Mouse (Mus musculus): ENCODE data around the gene Gm21190. TPM values are rescaled to one million over a fixed set of nuclear protein-coding genes. Genes with fewer than 3 reads are reported as not detected.
"Not testable (repeated sequence)": the region's sequence is repeated elsewhere in the genome, so short reads cannot be mapped to it uniquely, and the experiment has no call there.

The Gm21190 gene
- polyA plus RNA-seq, 1 experiment, result not detected

- TF ChIP-seq CTCF (IDR thresholded peaks at IDR 0.05; ENCODE audit: low read depth, low read length) (peak; percentile 74), POLR2A (IDR thresholded peaks at IDR 0.05; ENCODE audit: insufficient read depth, low read length) (no peak)
- Histone ChIP-seq H3K9me3 (replicated peaks; ENCODE audit: control insufficient read depth, insufficient read depth, low read length, poor library complexity, severe bottlenecking) (peaks cover 12% of the 10 kb centered on the region), H3K27me3 (ENCODE audit: control insufficient read depth, insufficient read depth, low read length, poor library complexity, severe bottlenecking) (peaks cover 2% of the 10 kb centered on the region; the same call in 1 of the 2 replicates), H3K36me3 (ENCODE audit: control insufficient read depth, insufficient read depth, low read length, poor library complexity, severe bottlenecking) (no peaks in the 10 kb centered on the region), H3K4me1 (ENCODE audit: control insufficient read depth, insufficient read depth, low read length) (no peaks in the 10 kb centered on the region), H3K4me3 (ENCODE audit: low read depth, low read length) (no peak overlapping the region; the same call in 1 of the 2 replicates), H3K9ac (ENCODE audit: low read depth, poor library complexity, severe bottlenecking) (no peak overlapping the region), H3K27ac (ENCODE audit: insufficient read depth, low read length) (no peak overlapping the region)
Observed at GRCm38 (mm10) chr5:15506575-15507308, 22.3 kb downstream of the Gm21190 start.

- not testable (repeated sequence) for H3K27ac ChIP-seq (ENCODE audit: insufficient read depth, low read length); H3K4me3 ChIP-seq (ENCODE audit: low read depth, low read length); H3K36me3 ChIP-seq (ENCODE audit: control insufficient read depth, insufficient read depth, low read length, poor library complexity, severe bottlenecking); H3K27me3 ChIP-seq (ENCODE audit: control insufficient read depth, insufficient read depth, low read length, poor library complexity, severe bottlenecking); H3K4me1 ChIP-seq (ENCODE audit: control insufficient read depth, insufficient read depth, low read length); H3K9ac ChIP-seq (ENCODE audit: low read depth, poor library complexity, severe bottlenecking)
- TF ChIP-seq CTCF (IDR thresholded peaks at IDR 0.05; ENCODE audit: low read depth, low read length), result peak; percentile 24
- peaks cover 10% of the 10 kb centered on the region; the same call in 1 of the 2 replicates for H3K9me3 ChIP-seq (replicated peaks; ENCODE audit: control insufficient read depth, insufficient read depth, low read length, poor library complexity, severe bottlenecking)
Observed at GRCm38 (mm10) chr5:15498774-15499400, 30.1 kb downstream of the Gm21190 start.

- H3K4me1 ChIP-seq (ENCODE audit: control insufficient read depth, insufficient read depth, low read length); H3K4me3 ChIP-seq (ENCODE audit: low read depth, low read length); H3K36me3 ChIP-seq (ENCODE audit: control insufficient read depth, insufficient read depth, low read length, poor library complexity, severe bottlenecking); H3K9ac ChIP-seq (ENCODE audit: low read depth, poor library complexity, severe bottlenecking); H3K27me3 ChIP-seq (ENCODE audit: control insufficient read depth, insufficient read depth, low read length, poor library complexity, severe bottlenecking); H3K9me3 ChIP-seq (replicated peaks; ENCODE audit: control insufficient read depth, insufficient read depth, low read length, poor library complexity, severe bottlenecking); H3K27ac ChIP-seq (ENCODE audit: insufficient read depth, low read length): not testable (repeated sequence)
Observed at GRCm38 (mm10) chr5:15498350-15498749, 30.7 kb downstream of the Gm21190 start.

GRCm38 (mm10) chr5:15490934-15491333 lies 38.1 kb downstream of the Gm21190 start:
- H3K9ac ChIP-seq (ENCODE audit: low read depth, poor library complexity, severe bottlenecking); H3K9me3 ChIP-seq (replicated peaks; ENCODE audit: control insufficient read depth, insufficient read depth, low read length, poor library complexity, severe bottlenecking); H3K4me1 ChIP-seq (ENCODE audit: control insufficient read depth, insufficient read depth, low read length); H3K4me3 ChIP-seq (ENCODE audit: low read depth, low read length); H3K36me3 ChIP-seq (ENCODE audit: control insufficient read depth, insufficient read depth, low read length, poor library complexity, severe bottlenecking); H3K27ac ChIP-seq (ENCODE audit: insufficient read depth, low read length); H3K27me3 ChIP-seq (ENCODE audit: control insufficient read depth, insufficient read depth, low read length, poor library complexity, severe bottlenecking): not testable (repeated sequence)

GRCm38 (mm10) chr5:15488743-15489142 lies 40.3 kb downstream of the Gm21190 start:
- Histone ChIP-seq H3K4me1 (ENCODE audit: control insufficient read depth, insufficient read depth, low read length) (no peaks in the 10 kb centered on the region), H3K27ac (ENCODE audit: insufficient read depth, low read length) (no peak overlapping the region), H3K4me3 (ENCODE audit: low read depth, low read length) (no peak overlapping the region), H3K9me3 (replicated peaks; ENCODE audit: control insufficient read depth, insufficient read depth, low read length, poor library complexity, severe bottlenecking) (no peaks in the 10 kb centered on the region), H3K9ac (ENCODE audit: low read depth, poor library complexity, severe bottlenecking) (no peak overlapping the region), H3K36me3 (ENCODE audit: control insufficient read depth, insufficient read depth, low read length, poor library complexity, severe bottlenecking) (no peaks in the 10 kb centered on the region), H3K27me3 (ENCODE audit: control insufficient read depth, insufficient read depth, low read length, poor library complexity, severe bottlenecking) (no peaks in the 10 kb centered on the region)
- no peak for TF ChIP-seq POLR2A (IDR thresholded peaks at IDR 0.05; ENCODE audit: insufficient read depth, low read length)
- TF ChIP-seq CTCF (IDR thresholded peaks at IDR 0.05; ENCODE audit: low read depth, low read length), result no peak
- TF ChIP-seq EP300 (IDR thresholded peaks at IDR 0.05; ENCODE audit: insufficient read depth, low read depth, low read length), result no peak

GRCm38 (mm10) chr5:15484616-15485015 lies 44.4 kb downstream of the Gm21190 start:
- not testable (repeated sequence) for H3K9ac ChIP-seq (ENCODE audit: low read depth, poor library complexity, severe bottlenecking); H3K4me1 ChIP-seq (ENCODE audit: control insufficient read depth, insufficient read depth, low read length); H3K27me3 ChIP-seq (ENCODE audit: control insufficient read depth, insufficient read depth, low read length, poor library complexity, severe bottlenecking); H3K36me3 ChIP-seq (ENCODE audit: control insufficient read depth, insufficient read depth, low read length, poor library complexity, severe bottlenecking); H3K4me3 ChIP-seq (ENCODE audit: low read depth, low read length); H3K27ac ChIP-seq (ENCODE audit: insufficient read depth, low read length); H3K9me3 ChIP-seq (replicated peaks; ENCODE audit: control insufficient read depth, insufficient read depth, low read length, poor library complexity, severe bottlenecking)

- H3K4me1 ChIP-seq (ENCODE audit: control insufficient read depth, insufficient read depth, low read length); H3K27me3 ChIP-seq (ENCODE audit: control insufficient read depth, insufficient read depth, low read length, poor library complexity, severe bottlenecking); H3K4me3 ChIP-seq (ENCODE audit: low read depth, low read length); H3K9me3 ChIP-seq (replicated peaks; ENCODE audit: control insufficient read depth, insufficient read depth, low read length, poor library complexity, severe bottlenecking); H3K27ac ChIP-seq (ENCODE audit: insufficient read depth, low read length); H3K9ac ChIP-seq (ENCODE audit: low read depth, poor library complexity, severe bottlenecking); H3K36me3 ChIP-seq (ENCODE audit: control insufficient read depth, insufficient read depth, low read length, poor library complexity, severe bottlenecking): not testable (repeated sequence)
Observed at GRCm38 (mm10) chr5:15483576-15483975, 45.4 kb downstream of the Gm21190 start.

- not testable (repeated sequence) for H3K27ac ChIP-seq (ENCODE audit: insufficient read depth, low read length); H3K27me3 ChIP-seq (ENCODE audit: control insufficient read depth, insufficient read depth, low read length, poor library complexity, severe bottlenecking); H3K9ac ChIP-seq (ENCODE audit: low read depth, poor library complexity, severe bottlenecking); H3K36me3 ChIP-seq (ENCODE audit: control insufficient read depth, insufficient read depth, low read length, poor library complexity, severe bottlenecking); H3K4me3 ChIP-seq (ENCODE audit: low read depth, low read length); H3K4me1 ChIP-seq (ENCODE audit: control insufficient read depth, insufficient read depth, low read length); H3K9me3 ChIP-seq (replicated peaks; ENCODE audit: control insufficient read depth, insufficient read depth, low read length, poor library complexity, severe bottlenecking)
Observed at GRCm38 (mm10) chr5:15482815-15483214, 46.2 kb downstream of the Gm21190 start.

- not testable (repeated sequence) for H3K4me1 ChIP-seq (ENCODE audit: control insufficient read depth, insufficient read depth, low read length); H3K9ac ChIP-seq (ENCODE audit: low read depth, poor library complexity, severe bottlenecking); H3K27ac ChIP-seq (ENCODE audit: insufficient read depth, low read length); H3K36me3 ChIP-seq (ENCODE audit: control insufficient read depth, insufficient read depth, low read length, poor library complexity, severe bottlenecking); H3K9me3 ChIP-seq (replicated peaks; ENCODE audit: control insufficient read depth, insufficient read depth, low read length, poor library complexity, severe bottlenecking); H3K4me3 ChIP-seq (ENCODE audit: low read depth, low read length); H3K27me3 ChIP-seq (ENCODE audit: control insufficient read depth, insufficient read depth, low read length, poor library complexity, severe bottlenecking)
Observed at GRCm38 (mm10) chr5:15476423-15476822, 52.6 kb downstream of the Gm21190 start, which contains the start of gene Gm21149. Gene Gm21149 (minus strand): TSS chr5:15476523.
